Mouse (Mus musculus): Measurements from ENCODE around the gene Lmo4.

The Lmo4 gene

DNA sequence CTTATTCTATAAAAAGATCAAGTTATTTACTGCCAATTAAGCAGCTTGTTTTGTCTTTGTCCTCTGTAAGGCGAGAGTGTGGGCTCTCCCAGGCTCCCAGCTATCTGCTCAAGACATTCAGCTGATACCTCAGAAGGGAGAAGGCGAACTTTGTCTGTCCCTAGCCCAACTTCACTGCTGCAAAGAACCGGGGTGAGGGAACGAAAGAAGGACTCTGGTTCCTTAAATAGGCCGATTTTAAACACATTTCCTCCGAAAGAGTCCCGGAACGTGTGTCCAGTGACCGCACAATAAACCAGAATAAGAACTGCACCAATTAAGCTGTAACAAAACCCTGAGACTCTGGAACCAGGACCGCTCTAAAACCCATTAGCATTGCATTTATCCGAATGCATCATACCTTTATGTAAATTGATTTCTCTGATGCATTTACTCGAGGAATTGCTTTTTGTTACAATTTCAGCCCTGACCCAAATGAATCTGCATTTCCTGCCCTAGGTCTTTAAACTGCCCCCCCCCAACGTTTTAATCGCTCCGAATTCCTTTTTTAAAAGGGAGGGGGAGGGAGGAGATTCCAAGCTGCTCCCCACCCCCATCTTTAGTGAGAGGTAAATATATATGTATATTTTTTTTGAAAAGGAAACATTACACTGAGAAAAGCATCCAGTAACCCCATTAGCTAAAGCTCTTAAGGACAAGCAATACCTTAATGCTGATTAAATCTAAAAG is 1.6 kb downstream of the Lmo4 start:
- no peak for DNase-seq

DNA sequence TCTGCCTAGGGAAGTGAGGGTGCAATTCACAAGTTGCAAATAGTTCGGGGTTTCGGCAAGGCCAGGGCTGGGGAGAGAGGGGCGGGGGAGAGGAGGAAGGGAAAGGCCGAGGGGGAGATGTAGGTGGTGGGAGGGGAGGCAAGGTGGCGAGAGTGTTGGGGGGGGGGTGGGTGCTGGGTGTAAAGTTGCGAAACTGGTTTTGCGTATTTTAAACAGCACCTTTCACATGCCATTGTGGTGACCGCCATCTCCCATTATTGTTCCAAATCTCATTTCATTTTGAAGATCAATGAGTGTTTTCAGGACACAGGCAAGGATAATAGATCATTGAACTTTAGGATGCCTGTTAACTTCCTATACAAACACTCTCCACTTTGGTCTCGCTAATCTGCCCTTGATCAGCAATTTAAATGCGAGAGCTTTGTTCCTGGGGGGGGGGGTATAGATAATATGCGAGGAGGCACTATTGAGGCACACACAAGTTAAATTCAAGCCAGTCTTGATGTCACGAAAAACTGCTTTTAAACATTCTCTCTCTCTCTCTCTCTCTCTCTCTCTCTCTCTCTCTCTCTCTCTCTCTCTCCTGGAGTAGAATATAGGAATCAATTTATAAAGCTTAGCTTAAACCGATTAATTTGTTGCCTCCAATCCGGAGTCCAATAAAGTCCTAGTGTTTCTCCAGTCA is 2.3 kb downstream of the Lmo4 start:
- no peak for DNase-seq

DNA sequence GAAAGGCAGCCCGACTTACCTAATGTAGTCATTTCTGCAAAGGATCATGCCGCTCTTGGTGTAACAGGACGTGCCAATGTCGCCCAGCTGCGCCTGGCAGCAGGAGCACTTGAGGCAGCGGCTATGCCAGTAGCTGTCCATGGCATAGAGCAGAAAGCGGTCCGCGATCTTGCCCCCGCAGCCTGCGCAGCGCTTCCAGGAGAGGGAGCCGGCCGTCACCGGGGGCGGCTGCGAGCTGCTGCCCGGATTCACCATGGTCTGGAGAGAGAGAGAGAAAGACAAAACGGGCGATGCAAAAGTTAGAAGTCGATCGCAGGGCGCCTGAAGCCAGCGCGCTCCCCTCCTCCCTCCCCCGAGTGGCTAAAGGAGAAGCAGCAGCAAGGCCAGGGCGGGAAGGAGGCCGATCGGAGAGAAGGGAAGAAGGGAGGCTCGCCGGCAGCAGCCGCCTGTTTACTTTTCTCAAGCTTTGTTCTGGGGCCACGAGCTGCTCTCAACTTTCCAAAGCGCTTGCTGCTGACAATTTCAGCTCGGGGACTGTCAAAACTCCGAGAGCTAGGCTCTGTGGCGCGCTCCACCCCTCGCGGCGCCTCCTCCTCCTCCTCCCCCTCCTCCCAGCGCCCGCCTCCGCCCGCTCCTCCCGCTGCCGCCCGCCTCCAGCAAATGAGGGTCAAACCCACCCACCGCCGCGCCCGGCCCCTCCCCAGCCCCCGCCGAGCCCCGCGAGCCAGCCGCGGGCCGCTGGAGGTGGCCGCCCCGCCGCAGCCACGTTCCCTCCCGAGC is 3.0 kb downstream of the Lmo4 start:
- DNase-seq: peak; percentile 91 to 93

DNA sequence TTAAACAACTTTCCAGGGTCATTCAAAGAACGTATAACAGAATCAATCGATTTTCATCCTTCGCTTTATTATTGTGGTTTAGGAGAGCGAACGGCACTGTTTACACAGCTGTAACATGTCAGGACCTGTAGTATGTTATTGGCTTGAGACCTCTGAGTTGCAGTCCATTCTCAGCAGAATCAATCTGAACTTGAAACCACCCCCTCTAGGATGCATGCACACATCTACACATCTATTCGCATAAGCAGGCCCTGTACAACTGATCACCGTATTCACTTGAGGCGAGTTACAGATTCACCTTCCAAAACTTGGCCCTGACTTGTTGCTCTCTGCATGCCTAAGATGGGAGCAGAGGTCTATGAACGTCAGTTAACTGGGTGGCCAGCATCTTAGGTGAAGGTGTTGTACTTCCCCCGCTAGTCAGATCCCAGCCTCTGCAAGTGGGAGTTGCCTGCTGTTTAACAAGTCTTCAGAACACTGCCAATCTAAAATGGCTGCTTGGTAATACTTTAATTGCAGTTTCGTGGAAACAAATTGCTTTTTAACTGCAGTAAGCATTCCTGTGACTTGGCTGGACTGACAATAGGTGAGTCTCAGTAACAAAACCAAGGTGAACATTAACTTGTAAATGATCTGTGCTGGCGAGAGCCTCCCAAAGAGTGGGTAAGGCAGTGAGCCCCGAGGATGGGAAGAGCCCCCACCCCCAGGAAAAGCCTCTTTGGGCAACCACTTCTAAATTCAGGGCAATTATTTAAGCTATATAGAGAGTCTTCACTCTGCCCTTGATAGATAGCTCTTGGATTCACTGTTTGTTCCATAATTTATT is 19.5 kb downstream of the Lmo4 start:
- DNase-seq: no peak

DNA sequence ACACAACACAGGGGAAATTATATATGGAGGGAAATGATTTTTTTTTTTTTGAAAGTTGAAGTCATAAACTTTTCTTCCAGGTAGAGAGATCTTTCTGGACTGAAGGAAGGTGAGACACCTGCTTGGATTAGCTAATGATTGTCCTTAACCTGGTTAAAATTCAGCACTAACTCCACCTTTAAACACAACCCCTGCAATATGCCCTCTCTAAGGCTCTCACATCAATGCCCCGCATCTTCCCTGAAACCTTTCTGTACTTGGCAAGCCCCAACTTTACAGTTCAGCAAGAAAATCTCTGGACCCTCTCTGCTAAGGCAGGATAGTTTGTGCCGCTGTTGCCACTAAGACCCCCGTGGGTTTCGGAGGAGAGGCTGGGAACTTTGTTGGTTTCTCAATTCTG is 20.1 kb downstream of the Lmo4 start:
- DNase-seq: no peak

DNA sequence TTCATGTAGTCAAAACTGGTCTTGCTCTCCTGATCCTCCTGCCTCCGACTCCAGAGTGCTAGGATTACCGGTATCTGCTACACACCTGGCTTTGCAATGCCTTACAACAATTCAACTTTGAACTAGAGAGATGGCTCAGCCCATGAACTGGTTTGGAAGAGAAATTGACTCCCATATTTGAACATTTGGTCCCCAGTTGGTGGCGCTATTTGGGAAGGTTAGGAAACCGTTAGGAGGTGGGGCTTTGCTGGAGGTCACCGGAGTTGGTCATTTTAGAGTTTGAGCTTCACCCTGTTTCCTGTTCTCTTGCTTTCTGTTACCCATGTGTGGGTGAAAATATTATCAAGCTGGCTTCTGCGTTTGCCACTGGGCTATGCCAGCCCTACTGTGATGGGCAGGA is 22.8 kb downstream of the Lmo4 start:
- peak in 1 of 2 experiments; percentile 20 for DNase-seq

DNA sequence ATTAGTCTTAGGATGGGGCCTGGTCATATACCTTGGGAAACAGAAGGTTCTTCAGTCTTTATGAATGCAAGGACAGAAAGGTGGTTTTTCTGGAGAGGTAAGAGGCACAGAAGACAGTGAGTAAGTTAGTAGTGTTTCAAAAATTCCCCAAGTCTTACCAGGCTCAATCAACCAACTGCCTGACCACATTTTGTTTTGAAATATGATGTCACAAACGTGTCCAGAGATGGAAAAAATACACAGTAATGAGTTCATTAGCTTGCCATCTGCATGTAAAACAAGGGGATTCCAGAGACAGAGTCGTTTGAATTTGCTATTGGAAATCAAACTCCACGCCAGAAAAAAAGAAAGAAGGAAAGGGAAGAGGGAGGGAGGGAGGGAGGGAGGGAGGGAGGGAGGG is 26.1 kb downstream of the Lmo4 start:
- DNase-seq: no peak

DNA sequence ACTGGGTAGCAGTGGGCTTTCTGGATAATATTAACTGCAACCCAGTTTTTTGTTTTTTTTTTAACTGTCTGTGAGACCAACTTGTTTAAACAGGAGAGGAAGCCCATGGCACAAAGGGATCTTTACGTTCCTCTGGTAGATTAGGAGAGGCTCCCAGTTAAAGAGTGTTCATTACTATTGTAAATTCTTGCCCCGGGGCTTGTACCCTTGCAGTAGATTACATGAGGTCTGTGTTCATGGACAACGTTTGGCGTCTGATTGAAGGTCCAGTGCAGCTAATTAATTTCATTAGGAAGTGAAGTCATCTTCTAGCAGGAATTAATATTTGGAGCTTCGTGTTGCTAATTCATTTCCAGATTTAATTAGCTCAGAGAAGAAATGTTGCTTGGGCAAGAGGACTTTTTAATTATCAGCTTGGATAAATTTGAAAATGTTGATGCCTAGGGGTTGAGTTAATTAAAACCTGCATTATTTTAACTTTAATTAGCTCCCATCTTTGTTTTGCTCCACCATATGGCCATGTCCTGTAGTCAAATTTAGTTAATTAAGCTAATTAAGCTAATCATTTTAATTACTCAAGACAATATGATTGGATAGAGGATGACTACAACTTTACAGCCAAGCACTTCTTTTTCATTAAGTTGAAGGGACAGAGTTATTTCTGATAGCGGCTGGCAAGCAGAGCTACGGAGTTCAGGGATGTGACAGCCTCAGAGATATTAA is 31.0 kb downstream of the Lmo4 start:
- DNase-seq: no peak

DNA sequence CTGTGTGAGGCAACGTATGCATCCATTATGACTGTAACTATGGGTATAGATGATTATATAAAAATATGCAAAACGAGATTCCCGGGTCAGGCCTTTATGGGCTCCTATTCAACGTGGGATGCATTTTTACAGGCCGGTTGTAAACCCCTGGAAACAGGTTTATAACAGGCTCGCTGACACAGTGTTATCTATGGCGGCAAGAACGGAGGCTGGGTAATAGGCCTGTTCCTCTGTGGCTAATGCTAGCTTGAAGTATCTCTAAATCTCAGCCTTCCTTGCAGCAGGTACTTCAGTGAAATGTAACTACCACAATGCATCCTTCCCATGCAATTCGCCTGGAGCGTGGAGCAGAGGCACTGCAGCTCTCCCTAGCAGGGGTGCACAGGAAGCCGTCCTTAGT is 31.9 kb downstream of the Lmo4 start:
- DNase-seq: no peak

DNA sequence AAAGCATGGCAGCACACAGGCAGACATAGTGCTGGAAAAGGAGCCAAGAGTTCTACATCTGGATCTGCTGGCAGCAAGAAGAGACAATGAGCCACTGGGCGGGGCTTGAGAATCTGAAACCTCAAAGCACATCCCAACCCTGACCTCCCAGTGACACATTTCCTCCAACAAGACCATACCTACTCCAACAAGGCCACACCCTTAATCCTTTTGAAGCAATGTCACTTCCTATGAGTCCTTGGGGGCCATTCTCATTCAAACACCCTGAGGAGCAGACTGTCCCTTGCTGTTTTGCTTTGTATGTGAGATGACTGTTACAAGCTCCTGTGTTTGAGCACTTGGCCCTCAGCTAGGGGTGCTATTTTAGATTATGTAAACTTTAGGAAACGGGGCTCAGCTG is 33.3 kb downstream of the Lmo4 start:
- DNase-seq: no peak

DNA sequence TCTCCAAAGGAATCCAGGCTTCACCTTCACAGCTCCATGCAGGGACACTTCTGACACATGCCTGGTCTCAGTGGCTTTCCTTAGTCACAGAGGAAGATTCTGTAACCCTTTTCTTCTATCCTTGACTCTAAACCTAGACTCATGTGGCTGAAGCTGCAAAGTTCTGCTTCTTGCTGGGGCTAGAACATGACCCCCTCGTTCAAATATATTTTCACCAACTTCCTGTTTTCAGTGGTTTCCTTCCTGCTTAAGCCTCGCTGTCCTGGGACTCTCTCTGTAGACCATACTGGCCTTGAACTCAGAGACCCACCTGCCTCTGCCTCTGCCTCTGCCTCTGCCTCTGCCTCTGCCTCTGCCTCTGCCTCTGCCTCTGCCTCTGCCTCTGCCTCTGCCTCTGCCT is 34.5 kb downstream of the Lmo4 start:
- DNase-seq: no peak

DNA sequence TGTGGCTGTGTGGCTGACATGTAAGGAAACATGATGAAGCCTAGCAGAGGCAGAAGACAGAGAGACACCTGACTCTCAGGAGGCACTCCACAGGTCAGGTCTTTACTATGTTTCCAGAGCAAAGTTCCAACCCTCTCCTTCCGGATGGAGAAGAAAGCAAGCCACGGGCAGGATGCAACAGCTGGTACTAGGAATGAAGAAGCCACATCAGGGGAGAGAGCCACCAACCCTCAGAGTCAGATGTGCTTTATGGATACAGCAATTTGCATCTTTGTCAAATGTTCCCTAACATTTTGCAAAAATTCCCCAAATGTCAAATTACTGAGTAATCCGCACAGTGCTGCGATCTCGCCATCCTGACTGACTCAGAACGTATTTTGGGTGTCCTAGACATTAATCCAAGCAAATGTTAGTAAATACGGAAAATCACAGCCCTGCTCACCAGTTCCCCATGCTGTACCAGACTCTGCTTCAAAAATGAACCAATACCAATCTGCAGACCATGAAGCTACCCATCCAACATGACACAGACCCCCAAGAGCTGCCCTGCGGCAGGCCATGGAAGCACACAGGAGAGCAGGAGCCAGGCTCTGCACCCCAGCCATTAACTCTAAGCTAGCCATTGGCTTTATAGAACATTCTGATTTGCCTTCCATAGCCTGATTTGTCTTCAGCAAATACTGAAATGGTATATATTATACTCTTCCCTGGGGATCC is 38.4 kb downstream of the Lmo4 start:
- no peak for DNase-seq

DNA sequence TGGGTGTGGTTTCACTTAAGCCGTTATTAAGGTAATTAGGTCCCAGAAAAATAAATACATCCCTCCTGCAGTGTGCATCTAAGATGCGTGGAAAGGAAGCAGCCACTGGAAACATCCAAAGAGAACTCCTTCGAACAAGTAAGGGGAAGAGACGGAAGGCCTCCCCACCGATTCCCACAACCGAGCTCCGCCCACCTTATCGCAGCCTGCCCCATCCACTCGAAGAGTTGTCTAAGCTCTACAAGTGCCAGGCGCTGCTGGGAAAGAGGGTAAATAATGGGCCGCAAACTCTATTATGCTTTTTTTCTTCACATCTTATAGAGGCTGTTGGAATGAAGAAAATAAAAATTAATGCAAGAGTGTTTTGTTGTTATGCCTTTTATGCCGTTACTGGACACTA is 39.6 kb downstream of the Lmo4 start:
- DNase-seq: peak; percentile 44 to 56

DNA sequence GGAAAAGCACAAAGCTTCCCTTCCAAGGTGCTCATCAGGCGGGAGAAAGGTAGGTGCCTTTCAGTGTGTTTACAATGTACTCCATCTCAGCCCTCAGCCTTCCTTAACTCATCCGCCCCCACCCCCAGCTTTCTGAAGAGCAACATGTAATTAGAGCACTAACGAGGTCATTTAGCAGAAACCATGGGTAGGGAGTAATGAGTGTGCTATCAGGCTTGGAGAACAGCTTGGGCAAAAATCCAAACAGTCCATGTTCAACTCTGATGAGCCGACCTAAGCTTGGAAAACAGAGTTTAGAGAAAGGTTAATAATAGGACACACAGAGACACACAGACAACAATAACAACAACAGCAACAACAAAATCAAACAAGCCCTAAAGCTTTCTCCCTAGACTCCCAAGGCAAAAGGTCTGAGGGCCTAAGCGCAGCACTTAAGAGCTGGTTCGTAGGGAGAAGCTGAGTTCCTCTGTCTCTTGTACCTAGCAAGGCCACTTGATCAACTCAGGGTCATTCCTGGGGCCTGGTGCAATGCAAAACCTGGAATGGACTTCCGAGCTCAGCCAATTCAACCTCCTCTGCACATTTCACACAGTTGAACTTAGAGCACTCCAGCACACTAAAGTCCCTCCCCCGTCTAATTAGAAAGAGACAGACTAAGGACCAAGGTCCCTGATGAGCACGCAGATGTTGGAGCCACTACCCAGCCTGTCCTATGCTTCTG is 40.2 kb downstream of the Lmo4 start:
- peak; percentile 72 to 76 for DNase-seq

DNA sequence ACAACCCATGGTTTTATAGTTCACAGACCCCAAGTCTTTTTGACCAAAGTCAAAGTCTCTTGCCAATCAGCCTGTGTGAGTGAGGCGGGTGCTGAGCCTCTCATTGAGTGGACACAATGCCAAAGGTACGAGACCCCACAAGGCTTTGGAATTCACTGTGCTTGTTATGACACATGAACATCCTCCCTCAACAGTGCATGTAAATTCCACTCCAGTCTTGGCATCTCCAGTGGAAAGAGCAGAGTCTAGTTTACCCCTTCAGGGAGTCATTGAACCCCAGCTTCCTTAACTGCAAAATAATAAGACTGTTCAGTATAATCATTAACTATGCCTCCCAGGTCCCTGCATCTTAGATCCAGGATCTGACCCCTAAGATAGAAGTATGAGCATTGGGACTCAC is 41.3 kb downstream of the Lmo4 start:
- no peak for DNase-seq

DNA sequence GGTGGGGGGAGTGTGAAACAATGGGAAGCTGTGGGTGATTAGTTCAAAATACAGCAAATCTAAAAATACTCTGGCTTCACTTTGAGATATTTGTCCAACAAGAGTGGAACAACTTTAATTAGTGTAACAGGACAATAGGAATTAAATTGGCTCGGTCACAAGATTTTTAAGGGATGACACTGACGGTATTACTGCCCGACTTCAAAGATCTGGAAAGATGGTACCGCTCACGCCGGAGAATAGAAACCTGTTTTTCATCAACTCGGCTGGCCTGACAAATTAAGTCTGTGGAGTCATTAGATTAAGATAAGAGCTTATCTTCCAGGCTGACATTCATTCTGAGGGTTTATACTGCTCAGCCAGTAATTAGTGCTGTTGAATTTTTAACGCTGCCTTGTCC is 42.9 kb downstream of the Lmo4 start:
- DNase-seq: no peak

DNA sequence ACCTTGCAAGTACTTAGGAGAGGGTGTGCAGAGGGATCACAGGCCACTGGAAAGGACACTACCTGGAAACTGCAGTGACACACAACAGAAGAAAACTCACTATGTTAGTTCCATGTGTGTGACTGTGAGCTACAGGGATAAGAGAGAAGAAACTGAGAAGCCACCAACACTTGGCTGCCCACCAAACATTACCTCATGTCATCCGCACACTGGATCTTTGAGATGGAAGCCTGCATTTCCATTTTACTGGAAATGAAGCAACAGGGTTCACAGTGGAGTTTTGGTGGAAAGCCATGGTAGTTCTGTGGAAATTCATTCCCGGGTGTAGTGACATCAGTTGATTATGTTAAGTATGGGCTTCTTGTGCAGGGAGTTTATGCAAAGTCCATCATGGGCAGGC is 43.8 kb downstream of the Lmo4 start:
- no peak for DNase-seq

DNA sequence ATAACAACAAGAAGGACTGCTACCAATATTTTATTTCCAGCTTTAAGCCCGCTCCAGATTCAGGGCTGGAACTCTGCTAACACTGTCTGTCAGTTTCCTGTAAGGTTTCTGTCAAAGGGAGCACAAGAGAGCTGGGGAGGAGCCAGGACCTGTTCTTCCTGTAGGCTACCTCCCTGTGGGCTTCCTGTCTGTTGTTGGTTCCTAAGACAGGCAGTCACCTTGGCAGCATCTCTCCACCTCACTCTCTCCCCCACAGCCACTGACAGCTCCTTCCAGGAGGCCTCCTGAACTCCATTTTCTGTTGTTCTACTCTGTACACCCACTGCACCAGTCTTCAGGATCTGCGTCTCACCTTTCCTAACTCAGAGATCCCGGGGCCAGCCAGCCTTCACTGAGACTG is 49.3 kb downstream of the Lmo4 start:
- peak in 1 of 2 experiments; percentile 17 for DNase-seq

DNA sequence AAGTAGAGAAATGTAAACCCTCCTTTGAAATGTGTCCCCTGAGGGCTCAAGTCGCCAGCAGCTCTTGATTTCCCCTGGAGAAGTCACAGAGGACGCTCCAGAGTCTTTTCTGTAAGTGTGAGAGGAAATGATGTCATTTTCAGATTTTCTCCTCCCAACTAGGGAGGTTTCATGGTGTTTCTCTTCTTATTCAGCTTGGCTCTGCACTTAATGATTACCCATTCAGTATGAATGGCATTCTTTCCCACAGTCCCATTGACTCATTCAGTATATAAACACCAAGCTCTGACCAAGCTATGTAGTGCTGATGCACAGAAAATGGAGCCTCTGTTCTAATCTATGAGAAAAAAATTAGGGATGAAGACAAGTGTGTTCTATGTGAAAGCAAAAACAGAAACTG is 51.6 kb downstream of the Lmo4 start:
- DNase-seq: no peak

DNA sequence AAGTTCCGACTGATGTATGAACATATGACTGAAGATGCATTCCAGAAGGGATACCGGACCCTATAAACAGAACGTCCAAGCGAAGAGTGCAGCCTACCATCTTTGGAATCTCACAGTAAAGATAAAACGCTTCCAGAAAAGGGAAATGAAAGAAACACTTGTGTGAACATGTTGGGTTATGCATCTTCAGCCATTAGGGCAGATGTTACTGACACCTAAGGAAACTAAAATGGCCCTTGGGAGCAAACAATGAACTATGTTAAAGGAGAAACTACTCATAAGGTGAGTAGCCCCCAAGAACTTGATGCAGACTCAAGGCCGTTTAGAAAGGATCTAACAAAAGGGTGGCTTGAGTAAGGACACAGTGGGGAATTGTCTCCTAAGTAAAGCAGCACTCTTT is 54.0 kb downstream of the Lmo4 start:
- no peak for DNase-seq

DNA sequence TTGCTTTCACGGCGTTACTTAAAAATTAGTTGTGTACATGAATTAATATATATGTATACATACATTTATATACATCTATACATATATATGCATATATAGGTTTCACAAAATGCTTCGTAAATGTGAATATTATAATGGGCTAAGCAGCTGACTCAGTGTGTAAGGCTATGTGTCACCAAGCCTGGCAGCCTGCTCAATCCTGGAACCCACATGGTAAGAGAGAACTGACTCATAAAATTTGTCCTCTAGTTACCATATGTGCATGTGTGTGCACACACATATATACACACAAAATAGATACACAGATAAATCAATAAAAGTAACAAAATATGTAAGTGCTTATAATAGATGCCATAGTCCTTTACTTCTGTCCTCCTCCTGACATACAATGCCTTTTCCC is 56.8 kb downstream of the Lmo4 start:
- no peak for DNase-seq
